Mouse (Mus musculus) kidney, embryonic 14.5 days (tissue): ENCODE data around the gene Tsen15. TPM values are rescaled to one million over a fixed set of nuclear protein-coding genes. Genes with fewer than 3 reads are reported as not detected.

Source experiments
- ATAC-seq: fragments of 200-750 bp; cut with Nextera tagmentation; 2 replicates; pipeline ENCODE4 v1.8.0; 2017; ENCODE audit warnings: moderate number of reproducible peaks, mild to moderate bottlenecking, moderate TSS enrichment, moderate library complexity; ENCODE audit not compliant: low FRiP score, low TSS enrichment
- H3K27ac ChIP-seq: fragments of 300-500 bp; sonication (generic); 2 replicates; pipeline ENCODE4 v1.5.1; 2014; ENCODE audit warnings: low read depth, mild to moderate bottlenecking, low read length, moderate library complexity, mixed read lengths
- H3K27me3 ChIP-seq: fragments of 300-500 bp; sonication (generic); 2 replicates; pipeline ENCODE4 v1.6.1; 2014; ENCODE audit warnings: mild to moderate bottlenecking, low read length; ENCODE audit not compliant: control insufficient read depth, insufficient read depth
- H3K36me3 ChIP-seq: fragments of 300-500 bp; sonication (generic); 2 replicates; pipeline ENCODE4 v1.6.1; 2014; ENCODE audit warnings: low read length, mixed read lengths; ENCODE audit not compliant: control insufficient read depth, insufficient read depth
- H3K4me1 ChIP-seq: fragments of 300-500 bp; sonication (generic); 2 replicates; pipeline ENCODE4 v1.6.1; 2014; ENCODE audit warnings: low read length, mixed read lengths; ENCODE audit not compliant: control insufficient read depth, insufficient read depth
- H3K4me2 ChIP-seq: fragments of 300-500 bp; sonication (generic); replicated peaks from 2 replicates; pipeline ENCODE4 v1.6.1; 2014; ENCODE audit warnings: low read depth, mild to moderate bottlenecking, low read length
- H3K4me3 ChIP-seq: fragments of 300-500 bp; sonication (generic); 2 replicates; pipeline ENCODE4 v1.5.1; 2014; ENCODE audit warnings: mild to moderate bottlenecking, low read length
- H3K9ac ChIP-seq: fragments of 300-500 bp; sonication (generic); 2 replicates; pipeline ENCODE4 v1.6.1; 2014; ENCODE audit warnings: low read depth, mild to moderate bottlenecking, low read length, moderate library complexity
- H3K9me3 ChIP-seq: fragments of 300-500 bp; sonication (generic); 2 replicates; pipeline ENCODE4 v1.6.1; 2016; ENCODE audit warnings: low read length; ENCODE audit not compliant: control insufficient read depth
- WGBS: fragments of 180-500 bp; shearing (Covaris S2); extraction: QIAGEN DNeasy Blood & Tissue Kit; methylation state at CpG from one replicate; pipeline ENCODE4 v1.1.7; 2014; 5-methylcytosine and 5-hydroxymethylcytosine counted together
- polyA plus RNA-seq: library from polyadenylated mRNA; unstranded; fragments of >200 nt; fragmentation: Nextera tagmentation; extraction: Ambion mirVana; gene quantifications from 2 replicates; pipeline ENCODE4 v1.2.1, GENCODE M21; 2014

Tsen15 gene
- 83.5 and 102 TPM in 2 replicates for polyA plus RNA-seq

GRCm38 (mm10) chr1:152386188-152386835 is at the start of gene Tsen15:
TSS of gene Tsen15 (minus strand) at chr1:152386688.
- Histone ChIP-seq H3K9me3 (no peaks in the 10 kb centered on the region), H3K27me3 (no peaks in the 10 kb centered on the region), H3K9ac (peak within 1 kb of the TSS; percentile 80), H3K4me2 (peak within 1 kb of the TSS; percentile 46), H3K4me1 (no peaks in the 10 kb centered on the region), H3K4me3 (peak within 1 kb of the TSS; percentile 74), H3K27ac (no peak within 1 kb of the TSS), H3K36me3 (peaks cover 11% of the 10 kb centered on the region; the same call in 1 of the 2 replicates)
- ATAC-seq, result peak; percentile 98
- WGBS, result under 1% methylated on average over 57 of the region's 57 CpGs

DNA sequence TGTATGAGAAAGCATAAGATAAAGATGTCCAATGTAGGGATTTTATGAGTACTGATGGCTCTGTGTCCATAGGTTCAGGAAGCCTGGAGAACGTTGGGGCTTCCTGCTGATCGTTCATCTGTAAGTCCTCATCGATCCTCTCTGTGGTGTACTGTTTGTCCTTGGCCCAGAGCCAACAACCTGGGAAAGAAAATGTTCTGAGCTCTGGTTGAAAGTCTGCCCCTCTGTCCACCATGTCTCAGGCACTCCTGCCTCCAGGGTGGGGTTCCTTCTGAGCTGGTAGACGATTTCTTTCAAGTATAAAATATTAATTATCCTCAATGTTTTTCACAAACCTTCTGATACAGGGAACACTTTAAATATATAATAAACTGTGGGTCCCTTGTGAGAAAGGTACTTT is 47.7 kb upstream of the Tsen15 start:
- Histone ChIP-seq H3K27me3 (no peaks in the 10 kb centered on the region), H3K27ac (no peak overlapping the region), H3K9ac (no peak overlapping the region), H3K4me1 (no peaks in the 10 kb centered on the region), H3K4me3 (no peak overlapping the region), H3K9me3 (no peaks in the 10 kb centered on the region), H3K4me2 (no peak overlapping the region), H3K36me3 (no peaks in the 10 kb centered on the region)
- 80% methylated on average over 4 of the region's 4 CpGs for WGBS
- no peak for ATAC-seq

DNA sequence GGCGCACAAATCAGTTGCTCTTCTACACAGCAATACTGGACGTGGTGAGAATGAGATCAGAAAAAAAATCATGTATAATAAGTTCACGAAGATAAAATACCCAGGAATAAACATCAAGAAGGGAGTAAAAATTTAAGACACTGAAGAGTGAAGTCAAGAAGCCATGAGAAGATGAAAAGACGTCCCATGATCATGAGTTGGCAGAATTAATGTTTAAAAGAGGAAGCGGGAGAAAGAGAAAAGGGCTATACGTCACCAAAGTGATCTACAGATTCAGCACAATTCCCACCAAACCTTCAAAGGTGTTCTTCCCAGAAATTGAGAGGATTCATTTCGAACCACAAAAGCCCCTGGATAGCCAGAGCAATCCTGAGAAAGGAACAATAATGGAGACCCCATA is 43.3 kb upstream of the Tsen15 start:
- 87% methylated on average over 7 of the region's 7 CpGs for WGBS
- Histone ChIP-seq H3K4me2 (no peak overlapping the region), H3K4me1 (no peaks in the 10 kb centered on the region), H3K27me3 (no peaks in the 10 kb centered on the region), H3K36me3 (no peaks in the 10 kb centered on the region), H3K27ac (no peak overlapping the region), H3K4me3 (no peak overlapping the region), H3K9me3 (no peaks in the 10 kb centered on the region), H3K9ac (no peak overlapping the region)
- no peak for ATAC-seq

- no peak overlapping the region for H3K27ac ChIP-seq
- H3K36me3 ChIP-seq, result no peaks in the 10 kb centered on the region
- H3K4me3 ChIP-seq, result no peak overlapping the region
- no peaks in the 10 kb centered on the region for H3K27me3 ChIP-seq
- H3K9me3 ChIP-seq, result no peaks in the 10 kb centered on the region
- 77% methylated on average over 12 of the region's 12 CpGs for WGBS
- no peak overlapping the region for H3K4me2 ChIP-seq
- no peak overlapping the region for H3K9ac ChIP-seq
- ATAC-seq, result no peak
- no peaks in the 10 kb centered on the region for H3K4me1 ChIP-seq
Measured at GRCm38 (mm10) chr1:152427912-152428581, 41.6 kb upstream of the Tsen15 start.

GRCm38 (mm10) chr1:152423052-152423451 is 36.6 kb upstream of the Tsen15 start:
- Histone ChIP-seq H3K9me3 (no peaks in the 10 kb centered on the region), H3K27ac (no peak overlapping the region), H3K4me2 (no peak overlapping the region), H3K4me1 (no peaks in the 10 kb centered on the region), H3K4me3 (no peak overlapping the region), H3K9ac (no peak overlapping the region), H3K27me3 (no peaks in the 10 kb centered on the region), H3K36me3 (no peaks in the 10 kb centered on the region)
- ATAC-seq, result no peak
- 82% methylated on average over 3 of the region's 3 CpGs for WGBS

GRCm38 (mm10) chr1:152422295-152422694 is 35.8 kb upstream of the Tsen15 start:
- H3K4me1 ChIP-seq, result no peaks in the 10 kb centered on the region
- ATAC-seq, result no peak
- H3K4me3 ChIP-seq, result no peak overlapping the region
- no peaks in the 10 kb centered on the region for H3K27me3 ChIP-seq
- WGBS, result 63% methylated on average over 3 of the region's 3 CpGs
- H3K4me2 ChIP-seq, result no peak overlapping the region
- no peak overlapping the region for H3K27ac ChIP-seq
- H3K9me3 ChIP-seq, result no peaks in the 10 kb centered on the region
- H3K36me3 ChIP-seq, result no peaks in the 10 kb centered on the region
- H3K9ac ChIP-seq, result no peak overlapping the region

DNA sequence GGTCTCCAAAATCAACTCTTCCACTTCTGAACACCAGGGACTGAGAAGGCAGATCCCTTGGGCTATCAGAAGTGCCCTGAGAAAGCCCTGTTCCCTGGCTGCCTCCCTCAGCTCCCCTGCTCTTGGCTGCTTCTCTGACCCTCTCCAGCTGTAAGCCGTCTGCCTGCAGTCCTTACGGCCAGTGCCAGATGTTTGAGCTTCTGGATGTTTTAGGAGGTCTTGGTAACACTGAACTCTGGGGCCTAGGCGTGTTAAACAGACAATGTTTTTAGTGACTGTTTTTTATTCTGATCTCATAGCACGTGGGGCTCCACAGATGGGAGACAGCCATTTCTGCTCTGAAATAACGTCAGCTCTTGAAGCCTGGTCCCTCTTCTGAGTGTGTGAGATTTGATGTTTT is 31.1 kb upstream of the Tsen15 start:
- H3K9me3 ChIP-seq, result no peaks in the 10 kb centered on the region
- H3K4me3 ChIP-seq, result no peak overlapping the region
- ATAC-seq, result peak; percentile 75; the same call in 1 of the 2 replicates
- no peak overlapping the region for H3K9ac ChIP-seq
- no peak overlapping the region for H3K4me2 ChIP-seq
- WGBS, result 21% methylated on average over 5 of the region's 5 CpGs
- H3K27me3 ChIP-seq, result no peaks in the 10 kb centered on the region
- H3K27ac ChIP-seq, result no peak overlapping the region
- H3K36me3 ChIP-seq, result no peaks in the 10 kb centered on the region
- no peaks in the 10 kb centered on the region for H3K4me1 ChIP-seq

DNA sequence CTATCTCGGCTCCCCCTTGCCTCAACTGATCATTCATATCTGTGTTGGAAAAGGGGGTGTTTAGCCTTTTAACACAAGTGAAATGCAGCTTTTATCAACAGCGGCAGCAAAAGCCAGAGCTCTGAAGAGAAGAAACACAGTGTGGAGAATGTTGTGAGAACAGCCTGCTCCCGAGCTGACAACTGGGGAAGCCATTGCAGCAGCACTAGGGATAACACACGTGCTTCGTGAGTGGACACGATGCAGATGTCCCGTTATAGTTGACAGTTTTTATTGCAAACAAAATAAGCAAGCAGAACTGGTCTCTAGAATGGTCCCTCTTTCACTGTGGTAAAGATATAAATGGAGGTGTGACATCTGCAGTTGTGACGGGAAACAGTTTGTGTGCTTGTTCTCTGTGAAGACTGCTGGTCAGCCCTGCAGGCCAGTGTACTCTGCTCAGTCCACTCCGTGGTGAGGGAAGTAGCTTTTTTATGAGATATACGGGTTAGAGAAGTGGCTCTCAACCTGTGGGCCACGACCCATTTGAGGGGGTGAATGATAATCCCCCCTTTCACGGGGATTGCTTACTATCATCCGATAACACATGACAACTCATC is 29.9 kb upstream of the Tsen15 start:
- Histone ChIP-seq H3K9ac (no peak overlapping the region), H3K36me3 (no peaks in the 10 kb centered on the region), H3K4me1 (no peaks in the 10 kb centered on the region), H3K27me3 (no peaks in the 10 kb centered on the region), H3K4me2 (no peak overlapping the region), H3K27ac (no peak overlapping the region), H3K9me3 (0 out of 2 replicates have a peak, but pooled peaks cover 3% of the 10 kb centered on the region), H3K4me3 (no peak overlapping the region)
- ATAC-seq, result peak; percentile 75
- 36% methylated on average over 13 of the region's 13 CpGs for WGBS

DNA sequence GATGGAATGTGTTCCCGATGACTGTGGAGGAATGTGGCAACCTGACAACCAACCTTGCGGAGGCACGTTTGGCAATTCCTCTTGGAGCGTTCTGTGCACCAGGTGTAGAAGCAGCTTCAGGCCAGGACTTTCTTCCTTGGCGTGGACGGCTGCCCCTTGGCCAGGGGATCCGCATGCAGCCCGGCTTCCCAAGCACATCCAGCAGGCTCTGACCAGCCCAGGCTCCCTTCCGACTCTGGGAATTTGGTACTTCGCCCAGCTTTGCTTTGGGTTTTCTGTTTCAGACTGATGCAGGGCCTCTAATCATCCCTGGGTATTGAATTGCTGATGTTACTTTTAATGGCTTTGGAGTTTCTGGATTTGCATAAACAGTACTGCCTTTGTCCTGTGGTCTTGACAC is 28.0 kb upstream of the Tsen15 start:
- Histone ChIP-seq H3K27ac (no peak overlapping the region), H3K4me1 (no peaks in the 10 kb centered on the region), H3K36me3 (no peaks in the 10 kb centered on the region), H3K4me2 (no peak overlapping the region), H3K27me3 (no peaks in the 10 kb centered on the region), H3K9ac (no peak overlapping the region), H3K9me3 (0 out of 2 replicates have a peak, but pooled peaks cover 3% of the 10 kb centered on the region), H3K4me3 (no peak overlapping the region)
- whole genome bisulfite sequencing, result 70% methylated on average over 10 of the region's 10 CpGs
- no peak; the same call in 1 of the 2 replicates for ATAC-seq
